Mouse (Mus musculus) adrenal gland, adult (tissue): ENCODE measurements around the gene Gm35315.
"Not testable (repeated sequence)": the region's sequence is repeated elsewhere in the genome, so short reads cannot be mapped to it uniquely, and the experiment has no call there.

ENCODE experiments used
- DNase-seq, 2 experiments: peaks; one replicate each; pipeline ENCODE4 v3.0.0; 2022 to 2023; ENCODE audit warnings: low spot score in 1 of 2; ENCODE audit not compliant: inconsistent age in 2 of 2

The Gm35315 gene

DNA sequence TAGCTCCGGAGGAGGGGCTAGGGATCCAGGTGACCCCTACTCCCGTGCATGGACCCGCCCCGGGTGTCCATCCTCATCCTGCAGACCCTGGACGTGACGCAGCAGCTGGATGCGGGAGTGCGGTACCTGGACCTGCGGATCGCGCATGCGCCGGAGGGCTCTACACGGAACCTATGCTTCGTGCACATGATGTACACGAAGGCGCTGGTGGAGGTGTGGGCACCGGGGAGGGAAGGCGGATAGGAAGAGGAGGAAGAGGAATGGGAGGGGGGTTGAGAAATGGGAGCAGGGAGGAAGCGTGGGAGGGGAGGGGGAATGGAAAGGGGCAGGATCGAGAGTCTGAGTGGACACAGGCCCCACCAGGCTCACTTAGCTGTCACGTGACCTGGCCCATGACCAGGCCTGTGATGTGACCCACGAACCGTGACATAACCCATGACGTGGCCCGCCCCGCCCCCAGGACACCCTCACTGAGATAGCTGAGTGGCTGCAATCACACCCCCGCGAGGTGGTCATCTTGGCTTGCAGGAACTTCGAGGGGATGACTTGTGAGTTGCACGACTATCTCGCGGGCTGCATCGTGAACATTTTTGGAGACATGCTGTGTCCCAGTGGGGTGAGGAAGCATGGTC lies 7.6 kb upstream of the Gm35315 start:
- DNase-seq, result peak; percentile 53 to 64

DNA sequence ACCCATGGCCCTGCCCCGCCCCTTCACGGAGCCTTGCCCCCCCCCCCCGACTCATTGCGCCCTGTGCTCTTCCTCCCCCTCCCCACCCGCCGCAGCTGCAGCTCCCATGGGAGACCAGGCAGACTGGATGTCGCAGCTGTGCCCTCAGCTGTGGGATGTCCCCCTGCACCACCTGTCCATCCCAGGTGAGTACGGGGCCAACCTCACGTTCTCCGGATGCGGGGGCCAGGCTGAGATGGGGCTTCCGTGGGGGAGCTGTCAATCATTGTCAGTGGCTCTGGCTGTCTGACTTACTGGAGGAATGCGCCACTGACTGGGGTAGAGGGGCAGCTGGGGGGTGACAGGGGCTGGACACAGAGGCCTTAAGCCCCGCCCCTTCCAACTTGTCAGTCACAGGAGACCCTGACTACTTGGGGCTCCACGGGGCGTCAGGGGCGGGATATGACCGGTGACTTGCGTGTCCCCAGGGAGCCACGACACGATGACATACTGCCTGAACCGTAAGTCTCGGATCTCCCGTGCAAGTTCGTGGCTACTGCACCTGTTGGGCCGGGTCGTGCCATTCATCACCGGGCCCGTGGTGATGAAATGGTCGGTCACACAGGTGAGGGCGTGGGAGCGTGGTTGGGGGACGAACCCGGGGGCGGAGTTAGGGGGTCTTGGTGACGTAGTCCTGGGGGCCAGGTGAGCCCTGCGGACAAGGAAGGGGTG lies 6.9 kb upstream of the Gm35315 start:
- peak; percentile 42 to 63 for DNase-seq

GRCm38 (mm10) chr5:110099656-110100580 lies 5.7 kb upstream of the Gm35315 start, which contains the start of gene Plcxd1:
Plcxd1 (plus strand) TSS chr5:110099969.
- DNase-seq, result peak; percentile 16 to 35

DNA sequence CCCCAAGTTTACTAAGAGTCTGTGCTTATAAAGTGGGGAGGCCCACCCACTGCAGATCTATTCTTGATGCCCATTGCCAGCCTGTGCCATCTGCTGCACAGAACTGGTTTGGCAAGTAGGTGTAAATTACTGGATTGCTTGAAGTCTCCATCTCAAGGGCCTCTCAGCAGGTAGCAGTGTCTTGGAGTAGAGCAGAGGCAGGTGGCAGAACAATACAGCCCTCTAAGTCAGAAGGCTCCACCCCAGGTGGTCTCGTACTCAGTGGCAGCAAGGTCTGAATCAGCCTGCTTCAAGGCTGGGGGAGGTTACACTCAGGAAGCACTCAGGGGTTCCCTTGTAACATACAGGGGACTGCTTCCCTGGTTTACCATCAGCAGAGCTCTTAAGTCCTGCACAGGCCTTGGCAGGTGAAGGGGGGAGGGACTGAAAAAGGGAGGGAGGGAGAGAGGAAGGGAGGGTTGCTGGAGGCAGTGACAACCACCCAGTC lies 4.8 kb upstream of the Gm35315 start:
- no peak for DNase-seq

DNA sequence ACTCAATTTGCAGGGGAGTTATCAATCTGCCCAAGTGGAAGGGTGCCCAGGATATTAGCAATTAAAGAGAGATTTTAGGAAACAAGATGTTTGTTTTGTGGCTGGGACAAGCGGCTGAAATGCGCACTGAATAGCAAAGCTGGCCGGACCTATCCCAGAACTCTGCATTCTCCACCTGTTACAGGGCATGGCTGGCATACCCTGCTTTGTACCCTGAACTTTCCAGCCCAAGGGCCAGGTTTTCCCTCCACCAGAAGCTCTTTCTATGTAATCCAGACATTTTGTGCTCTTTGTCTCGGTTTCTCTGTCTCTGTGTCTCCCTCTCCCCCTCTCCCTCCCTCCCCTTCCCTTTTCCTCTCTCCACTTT lies 610 bp upstream of the Gm35315 start:
- no peak for DNase-seq

- DNase-seq, result no peak
Observed at GRCm38 (mm10) chr5:110091546-110091945, 2.7 kb downstream of the Gm35315 start.

DNA sequence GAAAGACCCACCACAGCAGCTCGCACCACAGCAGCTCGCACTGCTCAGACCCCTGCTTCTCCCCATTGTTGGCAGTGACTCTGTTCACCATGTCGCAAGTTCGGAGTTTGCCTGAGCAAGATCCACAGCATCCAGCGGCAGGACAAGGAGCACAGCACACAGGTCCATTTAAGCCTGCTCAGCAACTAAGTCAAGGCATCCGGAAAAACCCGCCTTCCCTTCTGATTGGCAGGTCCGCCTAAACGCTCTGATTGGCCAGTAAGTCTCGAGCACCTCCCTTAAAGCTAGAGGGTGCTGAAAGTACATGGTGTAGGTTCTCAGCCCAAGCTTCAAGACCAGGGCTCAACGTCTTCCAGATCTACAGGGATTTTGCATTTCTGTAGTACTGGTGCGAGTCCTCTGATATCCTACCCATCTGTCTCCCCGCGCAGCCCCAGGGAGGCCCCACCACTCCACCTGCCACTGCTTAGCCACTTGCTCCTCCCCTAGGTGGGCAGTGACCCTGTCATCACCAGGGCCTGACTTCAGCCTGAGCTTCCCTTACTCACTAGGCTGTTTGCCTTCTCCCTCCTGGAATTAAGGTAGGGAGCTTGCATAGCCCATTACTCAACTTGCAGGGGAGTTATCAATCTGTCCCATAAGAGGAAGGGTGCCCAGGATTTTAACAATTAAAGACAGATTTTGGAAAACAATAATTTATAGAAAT lies 7.9 kb downstream of the Gm35315 start:
- no peak for DNase-seq

GRCm38 (mm10) chr5:110082961-110083360 lies 11.3 kb downstream of the Gm35315 start:
- no peak for DNase-seq

GRCm38 (mm10) chr5:110072413-110072812 lies 21.8 kb downstream of the Gm35315 start, which contains the start of gene Gm17655:
Gm17655 (minus strand) TSS chr5:110072513.
- DNase-seq, result not testable (repeated sequence)

GRCm38 (mm10) chr5:110057637-110058408 lies 36.4 kb downstream of the Gm35315 start:
- DNase-seq, result peak; percentile 89 to 97
